Mouse (Mus musculus) liver, adult 2 months (tissue): Measurements from ENCODE around the gene Myo1a. TPM values are rescaled to one million over a fixed set of nuclear protein-coding genes. Genes with fewer than 3 reads are reported as not detected.
"Not testable (repeated sequence)": the region's sequence is repeated elsewhere in the genome, so short reads cannot be mapped to it uniquely, and the experiment has no call there.

Experiments
- DNase-seq: peaks from one replicate; pipeline ENCODE4 v3.0.0-alpha.2; 2011; ENCODE audit warnings: low read depth, low spot score; ENCODE audit errors: extremely low read depth
- H3K27ac ChIP-seq: fragments of 200-500 bp; replicated peaks from 2 replicates; pipeline ENCODE4 v1.5.1; 2012; ENCODE audit warnings: low read depth, mild to moderate bottlenecking, control low read depth, inconsistent platforms, low read length; ENCODE audit not compliant: insufficient read depth
- H3K27me3 ChIP-seq: fragments of 200-500 bp; 2 replicates; pipeline ENCODE4 v1.6.1; 2012; ENCODE audit warnings: mild to moderate bottlenecking, moderate library complexity, low read length, inconsistent platforms; ENCODE audit not compliant: control insufficient read depth, insufficient read depth
- H3K36me3 ChIP-seq: fragments of 200-500 bp; 2 replicates; pipeline ENCODE4 v1.6.1; 2012; ENCODE audit warnings: low read length, inconsistent platforms; ENCODE audit not compliant: control insufficient read depth, insufficient read depth
- H3K4me1 ChIP-seq: fragments of 200-500 bp; 2 replicates; pipeline ENCODE4 v1.6.1; 2011; ENCODE audit warnings: low read length; ENCODE audit not compliant: control insufficient read depth, insufficient read depth
- H3K4me3 ChIP-seq: fragments of 200-500 bp; 2 replicates; pipeline ENCODE4 v1.5.1; 2011; ENCODE audit warnings: low read depth, mild to moderate bottlenecking, control low read depth, low read length, moderate library complexity; ENCODE audit not compliant: insufficient read depth
- H3K79me2 ChIP-seq: fragments of 200-500 bp; 2 replicates; pipeline ENCODE4 v1.6.1; 2012; ENCODE audit warnings: inconsistent platforms, mild to moderate bottlenecking, low read length, moderate library complexity; ENCODE audit not compliant: control insufficient read depth, insufficient read depth
- H3K9ac ChIP-seq: fragments of 200-500 bp; 2 replicates; pipeline ENCODE4 v1.6.1; 2012; ENCODE audit warnings: low read depth, mild to moderate bottlenecking, control low read depth, inconsistent platforms, low read length
- CTCF ChIP-seq: fragments of 200-500 bp; IDR thresholded peaks from 2 replicates; pipeline ENCODE4 v1.5.1; 2011; ENCODE audit warnings: low read depth, low read length, control low read depth
- POLR2A ChIP-seq: fragments of 200-500 bp; IDR thresholded peaks from 2 replicates; pipeline ENCODE4 v1.6.1; 2011; ENCODE audit warnings: low read length, control low read depth; ENCODE audit not compliant: insufficient read depth; ENCODE audit errors: extremely low read depth
- WGBS: fragments of 180-500 bp; shearing (Covaris S2); methylation state at CpG from one replicate; pipeline ENCODE4 v1.1.7; 2018; 5-methylcytosine and 5-hydroxymethylcytosine counted together
- polyA plus RNA-seq: library from polyadenylated mRNA; depleted of rRNA; stranded (reverse); fragments of >200 nt; gene quantifications from 2 replicates; pipeline ENCODE4 v1.2.3, GENCODE M21; 2012; rRNA removed
- total RNA-seq: library from RNA; depleted of rRNA; stranded (reverse); fragments of >200 nt; gene quantifications from 2 replicates; pipeline ENCODE4 v1.2.3, GENCODE M21; 2014; rRNA removed

Myo1a gene
- total and polyA plus RNA-seq, 2 experiments: 0.02 to 0.18 TPM

GRCm38 (mm10) chr10:127759181-127760110 lies 54.5 kb downstream of the Myo1a start, which contains the start of the genes Rdh1 and Rdh16f1:
Gene Rdh1, plus strand, starts transcription at chr10:127759721.
Gene Rdh16f1, plus strand, starts transcription at chr10:127759787.
- WGBS: 41% methylated on average over 9 of the region's 9 CpGs
- Histone ChIP-seq H3K27me3 (no peaks in the 10 kb centered on the region), H3K27ac (peak within 1 kb of the TSS; percentile 42), H3K4me3 (no peak within 1 kb of the TSS), H3K9ac (no peak within 1 kb of the TSS), H3K79me2 (no peaks in the 10 kb centered on the region), H3K36me3 (no peaks in the 10 kb centered on the region), H3K4me1 (peaks cover 28% of the 10 kb centered on the region)
- peak; percentile 96 for DNase-seq
- TF ChIP-seq POLR2A (no peak), CTCF (no peak)

- peaks cover 20% of the 10 kb centered on the region for H3K4me1 ChIP-seq
- H3K4me3 ChIP-seq, DNase-seq, H3K9ac ChIP-seq, H3K36me3 ChIP-seq, H3K27me3 ChIP-seq, H3K79me2 ChIP-seq, H3K27ac ChIP-seq: not testable (repeated sequence)
- 92% methylated on average over 10 of the region's 10 CpGs for WGBS
These were observed 58.0 kb downstream of the Myo1a start for GRCm38 (mm10) chr10:127762926-127763325.

- Histone ChIP-seq H3K79me2 (no peaks in the 10 kb centered on the region), H3K4me3 (no peak overlapping the region), H3K9ac (peak overlapping the region; percentile 4; the same call in 1 of the 2 replicates), H3K4me1 (peaks cover 13% of the 10 kb centered on the region), H3K36me3 (no peaks in the 10 kb centered on the region), H3K27me3 (no peaks in the 10 kb centered on the region), H3K27ac (peak overlapping the region; percentile 49)
- TF ChIP-seq POLR2A (no peak), CTCF (no peak)
- peak; percentile 99 for DNase-seq
- WGBS: 25% methylated on average over 12 of the region's 12 CpGs
These were observed 59.1 kb downstream of the Myo1a start for GRCm38 (mm10) chr10:127763914-127764680.

- Histone ChIP-seq H3K9ac (no peak overlapping the region), H3K36me3 (no peaks in the 10 kb centered on the region), H3K79me2 (no peaks in the 10 kb centered on the region), H3K27me3 (no peaks in the 10 kb centered on the region), H3K4me1 (peaks cover 7% of the 10 kb centered on the region), H3K27ac (no peak overlapping the region), H3K4me3 (no peak overlapping the region)
- WGBS: 88% methylated on average over 1 of the region's 1 CpGs
- TF ChIP-seq POLR2A (no peak), CTCF (no peak)
- no peak for DNase-seq
These were observed 61.6 kb downstream of the Myo1a start for GRCm38 (mm10) chr10:127766564-127766963.

Other genes starting within 250 kb of the Myo1a start
- 0.20 and 0.37 TPM in 2 replicates for gene Stac3, start 203.5 kb upstream of the Myo1a start, total RNA-seq
- 0.42 and 0.49 TPM in 2 replicates for gene Stac3, start 203.5 kb upstream of the Myo1a start, polyA plus RNA-seq
- gene Ndufa4l2, start 190.2 kb upstream of the Myo1a start, total RNA-seq: 0.09 and 0.40 TPM in 2 replicates
- gene Ndufa4l2, start 190.2 kb upstream of the Myo1a start, polyA plus RNA-seq: 4.0 and 4.4 TPM in 2 replicates
- gene Shmt2, start 182.7 kb upstream of the Myo1a start, total RNA-seq: 130 and 154 TPM in 2 replicates
- 309 and 324 TPM in 2 replicates for gene Shmt2, start 182.7 kb upstream of the Myo1a start, polyA plus RNA-seq
- gene Nxph4, start 170.6 kb upstream of the Myo1a start, total RNA-seq: not detected in 2 replicates
- 0.05 TPM in 1 of 2 replicates, not detected in the other for gene Nxph4, start 170.6 kb upstream of the Myo1a start, polyA plus RNA-seq
- 193 and 278 TPM in 2 replicates for gene Lrp1, start 84.0 kb upstream of the Myo1a start, total RNA-seq
- gene Lrp1, start 84.0 kb upstream of the Myo1a start, polyA plus RNA-seq: 354 and 373 TPM in 2 replicates
- gene Stat6, start 62.2 kb upstream of the Myo1a start, total RNA-seq: 27.7 and 29.1 TPM in 2 replicates
- gene Stat6, start 62.2 kb upstream of the Myo1a start, polyA plus RNA-seq: 29.4 and 44.7 TPM in 2 replicates
- 5.5 and 6.3 TPM in 2 replicates for gene Nemp1, start 38.3 kb upstream of the Myo1a start, total RNA-seq
- gene Nemp1, start 38.3 kb upstream of the Myo1a start, polyA plus RNA-seq: 2.0 and 2.7 TPM in 2 replicates
- gene Nab2, start 36.6 kb upstream of the Myo1a start, total RNA-seq: 8.9 and 13.4 TPM in 2 replicates
- gene Nab2, start 36.6 kb upstream of the Myo1a start, polyA plus RNA-seq: 16.0 and 16.6 TPM in 2 replicates
- not detected in 2 replicates for gene Tac2, start 19.3 kb downstream of the Myo1a start, total RNA-seq
- gene Tac2, start 19.3 kb downstream of the Myo1a start, polyA plus RNA-seq: not detected in 2 replicates
- 4.1 and 5.8 TPM in 2 replicates for gene Zbtb39, start 34.4 kb downstream of the Myo1a start, total RNA-seq
- 5.3 and 5.9 TPM in 2 replicates for gene Zbtb39, start 34.4 kb downstream of the Myo1a start, polyA plus RNA-seq
- 4.8 and 8.8 TPM in 2 replicates for gene Gpr182, start 46.6 kb downstream of the Myo1a start, total RNA-seq
- 18.4 and 26.2 TPM in 2 replicates for gene Gpr182, start 46.6 kb downstream of the Myo1a start, polyA plus RNA-seq
- 0.18 and 0.27 TPM in 2 replicates for gene Rdh1, start 54.6 kb downstream of the Myo1a start, total RNA-seq
- 0.20 TPM in 2 replicates for gene Rdh1, start 54.6 kb downstream of the Myo1a start, polyA plus RNA-seq
- gene Rdh16f1, start 54.6 kb downstream of the Myo1a start, total RNA-seq: not detected in 2 replicates
- gene Rdh16f1, start 54.6 kb downstream of the Myo1a start, polyA plus RNA-seq: not detected in 2 replicates
- 75.6 and 121 TPM in 2 replicates for gene Rdh9, start 71.2 kb downstream of the Myo1a start, total RNA-seq
- 54.4 and 60.2 TPM in 2 replicates for gene Rdh9, start 71.2 kb downstream of the Myo1a start, polyA plus RNA-seq
- 74.0 and 111 TPM in 2 replicates for gene Rdh16, start 96.0 kb downstream of the Myo1a start, total RNA-seq
- 43.8 and 55.8 TPM in 2 replicates for gene Rdh16, start 96.0 kb downstream of the Myo1a start, polyA plus RNA-seq
- not detected in 2 replicates for gene Rdh19, start 144.8 kb downstream of the Myo1a start, total RNA-seq
- gene Rdh19, start 144.8 kb downstream of the Myo1a start, polyA plus RNA-seq: 0.05 TPM in 1 of 2 replicates, not detected in the other
- 282 and 329 TPM in 2 replicates for gene Rdh16f2, start 161.3 kb downstream of the Myo1a start, total RNA-seq
- 281 and 297 TPM in 2 replicates for gene Rdh16f2, start 161.3 kb downstream of the Myo1a start, polyA plus RNA-seq
- 1,124 and 1,219 TPM in 2 replicates for gene Rdh7, start 183.6 kb downstream of the Myo1a start, total RNA-seq
- 1,436 and 1,472 TPM in 2 replicates for gene Rdh7, start 183.6 kb downstream of the Myo1a start, polyA plus RNA-seq
- gene Sdr9c7, start 193.3 kb downstream of the Myo1a start, total RNA-seq: 25.6 and 26.9 TPM in 2 replicates
- gene Sdr9c7, start 193.3 kb downstream of the Myo1a start, polyA plus RNA-seq: 20.4 and 36.7 TPM in 2 replicates